Mouse (Mus musculus) small intestine, adult 2 months (tissue): ENCODE measurements at regions not wholly inside any gene's neighbourhood (a gene's known extent, or its start where the extent isn't known, plus 50 kb on each side); places are given as distances from the start of the nearest gene placed in this dataset.

Source experiments
- CTCF ChIP-seq: fragments of 200-500 bp; IDR thresholded peaks from 2 replicates; pipeline ENCODE4 v1.5.1; 2012; ENCODE audit warnings: low read depth, mild to moderate bottlenecking, control low read depth, inconsistent platforms, low read length, moderate library complexity, mixed read lengths; ENCODE audit not compliant: insufficient replicate concordance, insufficient read length; ENCODE audit errors: extremely low read depth
- POLR2A ChIP-seq: fragments of 200-500 bp; IDR thresholded peaks from 2 replicates; pipeline ENCODE4 v1.6.1; 2012; ENCODE audit warnings: low read depth, mild to moderate bottlenecking, control low read depth, inconsistent platforms, low read length, moderate library complexity

DNA sequence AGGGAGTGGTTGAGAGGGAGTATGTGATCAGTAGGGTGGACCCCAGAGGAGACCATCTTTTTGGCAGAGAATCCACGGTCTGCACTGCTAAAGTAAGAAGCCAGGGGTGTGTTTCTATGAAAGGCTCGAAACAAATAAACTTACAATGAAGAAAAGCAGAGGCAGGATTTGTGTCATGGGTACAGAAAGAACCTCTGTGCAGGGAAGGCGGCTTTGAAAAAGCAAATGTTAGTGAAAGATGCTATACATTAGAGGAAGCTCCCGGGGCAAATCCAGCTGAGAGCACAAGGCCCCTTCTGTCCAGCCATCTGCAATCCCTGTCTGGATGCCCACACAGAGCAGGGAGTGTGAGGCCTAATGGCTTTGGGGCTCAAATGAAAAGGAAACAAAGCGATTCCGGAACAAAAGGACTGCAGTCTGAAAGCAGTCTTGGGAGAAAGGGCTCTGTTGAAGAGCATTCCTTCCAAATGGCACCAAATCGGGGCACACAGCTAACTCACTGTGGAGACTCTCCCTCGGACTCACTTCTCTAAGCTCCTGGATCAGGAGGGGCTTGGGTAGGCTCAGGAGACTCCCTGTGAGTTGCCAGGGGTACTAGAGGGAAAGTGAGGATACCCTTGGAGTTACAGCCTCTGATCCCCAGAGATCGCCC lies 138.1 kb upstream of the Arl4c start:
- TF ChIP-seq CTCF (no peak), POLR2A (no peak)
